Mouse (Mus musculus): ENCODE data around the gene Cyp2j5. TPM values are rescaled to one million over a fixed set of nuclear protein-coding genes. Genes with fewer than 3 reads are reported as not detected.
"Not testable (repeated sequence)": the region's sequence is repeated elsewhere in the genome, so short reads cannot be mapped to it uniquely, and the experiment has no call there.

The Cyp2j5 gene
- polyA plus RNA-seq, 1 experiment from 2014 or later = not detected

DNA sequence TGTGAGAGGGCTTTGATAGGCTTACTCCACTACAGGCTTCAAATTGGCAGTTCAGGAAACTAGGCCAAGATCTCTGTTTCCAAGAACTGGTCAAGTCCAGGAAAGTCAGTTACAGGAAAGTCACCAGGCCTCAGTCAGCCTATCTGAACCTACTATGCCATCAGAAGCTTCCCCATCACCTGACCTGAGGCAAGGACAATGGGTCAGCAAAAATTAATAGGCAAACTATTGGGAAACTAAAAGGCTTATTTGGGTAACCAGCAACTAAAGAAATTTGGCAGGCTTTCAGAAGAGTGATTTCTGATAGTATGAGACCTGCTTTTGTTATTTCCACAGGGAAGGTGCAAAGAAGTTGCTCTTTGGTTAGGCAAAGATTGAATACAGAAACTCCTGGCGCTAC is 41.5 kb downstream of the Cyp2j5 start:
- Histone ChIP-seq H3K9me3 (no peaks in the 10 kb centered on the region), H3K27me3 (no peaks in the 10 kb centered on the region), H3K4me2 (replicated peaks) (no peak overlapping the region), H3K27ac (no peak overlapping the region), H3K9ac (replicated peaks) (no peak overlapping the region), H3K36me3 (no peaks in the 10 kb centered on the region), H3K4me1 (replicated peaks) (no peaks in the 10 kb centered on the region), H3K4me3 (replicated peaks) (no peak overlapping the region)
- ATAC-seq = no peak
- WGBS = 88% methylated on average over 1 of the region's 1 CpGs

DNA sequence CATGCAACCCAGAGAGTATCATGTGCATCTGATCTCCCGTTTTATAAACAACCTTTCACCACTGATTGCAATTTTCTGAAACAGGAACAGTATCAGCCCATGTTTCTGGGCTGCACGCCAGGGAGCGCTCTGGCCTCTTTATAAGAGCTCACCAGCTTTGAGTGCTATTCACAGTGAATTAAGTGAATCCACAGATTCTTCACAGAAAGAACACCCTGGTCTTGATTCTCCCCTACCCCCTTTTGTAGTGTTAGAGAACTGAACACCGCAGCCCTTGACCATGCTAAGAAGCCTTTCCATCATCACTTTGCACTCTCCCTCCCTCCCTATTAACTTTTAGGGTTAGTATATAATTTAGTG is 72.2 kb downstream of the Cyp2j5 start:
- ATAC-seq = peak; percentile 85
- no peak overlapping the region for H3K27ac ChIP-seq
- H3K36me3 ChIP-seq = no peaks in the 10 kb centered on the region
- no peak overlapping the region for H3K9ac ChIP-seq (replicated peaks)
- H3K4me2 ChIP-seq (replicated peaks) = peak overlapping the region; percentile 58
- H3K4me1 ChIP-seq (replicated peaks) = peaks cover 9% of the 10 kb centered on the region
- H3K4me3 ChIP-seq (replicated peaks) = peak overlapping the region; percentile 36
- no peaks in the 10 kb centered on the region for H3K9me3 ChIP-seq
- no peaks in the 10 kb centered on the region for H3K27me3 ChIP-seq
- 24% methylated on average over 4 of the region's 4 CpGs for WGBS

DNA sequence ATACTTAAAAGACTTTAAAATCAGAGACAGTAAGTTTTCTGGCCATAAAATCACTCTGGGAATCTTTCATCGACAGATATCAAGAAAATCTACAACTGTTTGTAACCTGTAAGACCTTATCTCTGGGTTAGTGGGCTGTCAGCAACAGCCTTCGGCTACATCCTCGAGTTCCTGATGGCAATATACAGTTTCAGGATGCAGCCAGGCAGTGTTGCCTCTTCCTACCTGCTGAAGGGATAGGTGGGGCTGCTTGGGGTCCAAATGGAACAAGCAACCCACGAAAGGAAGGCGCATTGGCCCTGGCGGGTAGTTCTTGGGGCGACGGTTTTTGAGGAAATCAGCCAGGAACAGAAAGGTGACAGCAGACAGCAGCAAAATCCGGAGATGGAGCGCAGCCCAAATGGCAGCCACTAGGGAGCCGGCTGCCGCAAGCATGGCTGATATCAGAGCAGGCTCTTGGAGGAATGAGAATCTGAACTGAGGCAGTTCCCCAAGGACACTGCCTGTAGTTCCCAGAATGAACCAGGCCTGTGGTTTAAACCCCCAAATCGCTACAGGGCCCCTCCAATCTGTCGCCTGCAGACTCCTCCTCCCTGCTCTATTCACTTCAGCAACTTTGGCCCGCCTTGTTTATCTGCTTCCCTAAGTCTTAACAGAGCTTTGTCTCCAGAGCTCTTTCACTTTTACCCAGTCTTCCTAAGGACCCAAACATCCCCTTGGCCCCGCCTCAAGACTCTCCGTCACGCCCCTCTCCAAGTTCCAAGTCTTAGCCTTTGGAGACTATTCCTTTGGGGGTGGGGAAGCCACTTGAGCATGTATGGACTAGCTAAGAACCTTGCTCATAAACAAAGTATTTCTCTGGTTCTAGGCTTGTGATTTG is 72.8 kb downstream of the Cyp2j5 start, which contains the start of gene Cyp2j9:
TSS of gene Cyp2j9 (minus strand) at position 668 of the 880 bp plus-strand sequence.
- Histone ChIP-seq H3K36me3 (no peaks in the 10 kb centered on the region), H3K9ac (replicated peaks) (peak within 1 kb of the TSS; percentile 52), H3K4me3 (replicated peaks) (peak within 1 kb of the TSS; percentile 36), H3K9me3 (no peaks in the 10 kb centered on the region), H3K4me1 (replicated peaks) (peaks cover 9% of the 10 kb centered on the region), H3K4me2 (replicated peaks) (peak within 1 kb of the TSS; percentile 58), H3K27me3 (no peaks in the 10 kb centered on the region), H3K27ac (0 out of 2 replicates have a peak within 1 kb of the TSS, but pooled peaks have one; percentile 15)
- ATAC-seq = peak; percentile 94
- 7% methylated on average over 18 of the region's 18 CpGs for WGBS

DNA sequence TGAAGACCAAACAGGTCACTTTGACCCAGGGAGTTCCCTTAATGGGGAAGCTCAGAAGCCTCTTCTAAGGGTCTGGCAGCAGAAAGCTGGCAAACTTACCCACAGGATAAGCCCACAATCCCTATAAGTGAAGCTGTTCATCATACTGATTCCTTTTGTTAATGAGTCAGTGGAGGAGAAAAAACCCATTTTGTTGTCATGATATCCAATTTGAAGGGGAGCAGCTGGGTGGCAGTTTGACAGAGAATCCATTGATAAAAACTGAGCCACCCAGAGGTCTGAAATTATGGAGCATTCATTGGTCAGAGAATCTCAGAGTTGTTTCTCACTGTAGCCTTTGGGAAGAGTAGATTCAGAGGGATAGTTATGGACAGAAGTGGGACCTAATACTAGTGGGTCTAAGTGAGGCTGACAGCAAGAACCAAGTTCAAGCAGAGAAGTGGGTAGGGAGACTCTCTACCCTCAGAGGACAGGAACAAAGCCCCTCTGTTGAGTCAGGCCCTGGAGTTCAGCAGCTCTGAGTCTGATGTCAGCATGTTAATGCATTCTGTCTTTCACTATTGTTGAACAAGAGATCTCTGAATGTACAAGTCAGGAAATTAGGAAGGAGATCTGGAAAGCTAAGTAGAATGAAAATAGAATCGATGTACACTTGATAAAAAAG is 82.4 kb downstream of the Cyp2j5 start:
- Histone ChIP-seq H3K27me3 (no peaks in the 10 kb centered on the region), H3K9ac (replicated peaks) (no peak overlapping the region), H3K27ac (no peak overlapping the region), H3K9me3 (no peaks in the 10 kb centered on the region), H3K4me3 (replicated peaks) (no peak overlapping the region), H3K36me3 (no peaks in the 10 kb centered on the region), H3K4me1 (replicated peaks) (peaks cover 4% of the 10 kb centered on the region; the same call in 1 of the 2 replicates), H3K4me2 (replicated peaks) (no peak overlapping the region)
- ATAC-seq = no peak
- 58% methylated on average over 1 of the region's 1 CpGs for WGBS

DNA sequence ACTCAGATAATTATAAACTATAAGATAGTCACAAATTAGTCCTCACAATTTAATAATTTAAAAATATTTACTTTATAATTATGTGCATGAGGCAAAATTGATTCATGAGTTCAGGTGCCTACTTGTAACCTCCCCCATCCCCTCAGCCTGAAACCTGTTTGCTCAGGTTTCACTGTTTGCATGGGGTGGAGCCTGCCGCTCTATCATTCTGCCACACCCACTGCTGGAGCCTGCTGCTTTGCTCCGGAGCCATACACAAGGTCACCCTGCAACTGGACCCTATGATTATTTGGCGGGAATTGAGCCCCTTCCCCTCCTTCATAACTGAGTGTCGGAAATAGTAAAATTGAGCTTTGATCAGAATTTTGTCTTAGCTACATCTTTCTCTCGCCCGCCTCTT is 83.6 kb downstream of the Cyp2j5 start:
- not testable (repeated sequence) for H3K4me2 ChIP-seq (replicated peaks); H3K9ac ChIP-seq (replicated peaks); ATAC-seq; H3K27ac ChIP-seq; H3K27me3 ChIP-seq; H3K4me3 ChIP-seq (replicated peaks); H3K4me1 ChIP-seq (replicated peaks); H3K9me3 ChIP-seq; H3K36me3 ChIP-seq
- WGBS = 57% methylated on average over 6 of the region's 6 CpGs

Other genes with a start within 250 kb of the Cyp2j5 start
- not detected in 2 replicates for gene Cyp2j8, start 156.8 kb downstream of the Cyp2j5 start, polyA plus RNA-seq (2015; fragmentation: Nextera tagmentation; extraction: Ambion mirVana)
- gene Cyp2j6, start 110.5 kb downstream of the Cyp2j5 start, polyA plus RNA-seq (2015; fragmentation: Nextera tagmentation; extraction: Ambion mirVana) = 3.2 and 3.7 TPM in 2 replicates
- 1.6 and 2.4 TPM in 2 replicates for gene Cyp2j9, start 72.6 kb downstream of the Cyp2j5 start, polyA plus RNA-seq (2015; fragmentation: Nextera tagmentation; extraction: Ambion mirVana)
- gene Gm12695, start 121.0 kb upstream of the Cyp2j5 start, polyA plus RNA-seq (2015; fragmentation: Nextera tagmentation; extraction: Ambion mirVana) = 0.08 TPM in 1 of 2 replicates, not detected in the other

Measured in midbrain, embryonic 13.5 days (tissue).